Mouse (Mus musculus): Measurements from ENCODE around the gene Herc2. TPM values are rescaled to one million over a fixed set of nuclear protein-coding genes. Genes with fewer than 3 reads are reported as not detected.

Gene Herc2
- polyA plus RNA-seq, 1 experiment from 2014 or later: 25.4 TPM

DNA sequence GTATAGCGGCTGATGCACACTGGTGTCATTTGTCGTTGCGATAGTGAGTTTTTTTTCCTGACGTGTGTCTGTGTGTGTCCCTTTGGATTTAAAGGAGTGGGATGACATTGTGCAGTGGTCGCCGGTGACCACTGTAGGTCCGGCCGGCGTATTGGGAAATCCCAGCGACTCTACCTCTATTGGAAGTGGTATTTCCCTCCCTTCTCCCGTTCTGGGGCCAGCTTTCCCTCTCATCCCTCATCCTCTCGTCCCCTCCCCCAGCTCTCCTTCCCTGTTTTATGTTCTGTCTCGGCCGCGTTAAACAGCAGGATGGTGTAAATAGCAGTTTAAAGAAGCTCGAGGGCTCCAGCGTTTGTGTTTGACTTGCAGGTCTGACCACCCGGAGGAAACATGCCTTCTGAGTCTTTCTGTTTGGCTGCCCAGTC, 503 bp downstream of the Herc2 start:
- ATAC-seq (replicated peaks; ENCODE audit: low FRiP score, low TSS enrichment, low read depth): peak; percentile 32
- no peaks in the 10 kb centered on the region for H3K27me3 ChIP-seq (replicated peaks; ENCODE audit: control insufficient read depth, insufficient read depth, low read length)
- peak overlapping the region; percentile 77 for H3K4me3 ChIP-seq (ENCODE audit: low read depth, low read length)
- H3K27ac ChIP-seq (ENCODE audit: low read depth): peak overlapping the region; percentile 82
- no peaks in the 10 kb centered on the region for H3K9me3 ChIP-seq (ENCODE audit: control insufficient read depth, low read length)
- peaks cover 8% of the 10 kb centered on the region for H3K4me1 ChIP-seq (replicated peaks; ENCODE audit: control insufficient read depth, insufficient read depth, low read length)
- peak overlapping the region; percentile 68 for H3K9ac ChIP-seq (ENCODE audit: low read length)
- under 1% methylated on average over 18 of the region's 18 CpGs for WGBS
- no peaks in the 10 kb centered on the region for H3K36me3 ChIP-seq (ENCODE audit: control insufficient read depth, insufficient read depth, low read length)
- DNase-seq (ENCODE audit: low spot score): no peak
- peak overlapping the region; percentile 74 for H3K4me2 ChIP-seq (ENCODE audit: low read length)

DNA sequence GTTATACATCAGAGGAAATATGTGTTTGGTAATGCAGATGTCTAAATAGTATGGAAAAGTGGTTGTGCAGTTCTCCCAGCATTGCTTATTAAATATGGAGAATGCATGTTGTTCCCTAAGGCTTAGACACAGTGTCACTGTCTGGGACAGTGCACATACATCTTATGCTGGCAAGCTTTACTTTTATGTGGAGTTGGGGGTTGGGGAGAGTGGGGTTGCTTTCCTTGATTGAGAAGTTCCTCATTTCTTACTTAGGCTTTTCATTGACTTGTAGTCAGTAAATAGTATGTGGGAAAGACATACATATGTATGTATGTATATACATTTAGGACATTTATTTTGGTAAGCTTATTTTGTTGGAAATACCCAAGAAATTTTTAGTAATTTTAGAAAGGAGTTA, 3.0 kb downstream of the Herc2 start:
- DNase-seq (ENCODE audit: low spot score) (no peak), ATAC-seq (replicated peaks; ENCODE audit: low FRiP score, low TSS enrichment, low read depth) (no peak)

GRCm38 (mm10) chr7:56055338-56055737, 5.3 kb downstream of the Herc2 start:
- no peaks in the 10 kb centered on the region for H3K9me3 ChIP-seq (ENCODE audit: control insufficient read depth, low read length)
- H3K4me2 ChIP-seq (ENCODE audit: low read length): no peak overlapping the region
- no peaks in the 10 kb centered on the region for H3K27me3 ChIP-seq (replicated peaks; ENCODE audit: control insufficient read depth, insufficient read depth, low read length)
- peaks cover 6% of the 10 kb centered on the region for H3K4me1 ChIP-seq (replicated peaks; ENCODE audit: control insufficient read depth, insufficient read depth, low read length)
- H3K4me3 ChIP-seq (ENCODE audit: low read depth, low read length): no peak overlapping the region
- ATAC-seq (replicated peaks; ENCODE audit: low FRiP score, low TSS enrichment, low read depth) (no peak), DNase-seq (ENCODE audit: low spot score) (no peak)
- H3K27ac ChIP-seq (ENCODE audit: low read depth): no peak overlapping the region
- H3K36me3 ChIP-seq (ENCODE audit: control insufficient read depth, insufficient read depth, low read length): peaks cover 16% of the 10 kb centered on the region; the same call in 1 of the 2 replicates
- H3K9ac ChIP-seq (ENCODE audit: low read length): no peak overlapping the region
- WGBS: 89% methylated on average over 3 of the region's 3 CpGs

More for the DNA sequence above, 3.0 kb downstream of the Herc2 start:
- Histone ChIP-seq H3K9me3 (ENCODE audit: control insufficient read depth, low read length) (no peaks in the 10 kb centered on the region), H3K4me1 (replicated peaks; ENCODE audit: control insufficient read depth, insufficient read depth, low read length) (peaks cover 8% of the 10 kb centered on the region), H3K4me2 (ENCODE audit: low read length) (no peak overlapping the region), H3K4me3 (ENCODE audit: low read depth, low read length) (no peak overlapping the region), H3K27me3 (replicated peaks; ENCODE audit: control insufficient read depth, insufficient read depth, low read length) (no peaks in the 10 kb centered on the region), H3K36me3 (ENCODE audit: control insufficient read depth, insufficient read depth, low read length) (peaks cover 11% of the 10 kb centered on the region; the same call in 1 of the 2 replicates), H3K27ac (ENCODE audit: low read depth) (no peak overlapping the region), H3K9ac (ENCODE audit: low read length) (no peak overlapping the region)

DNA sequence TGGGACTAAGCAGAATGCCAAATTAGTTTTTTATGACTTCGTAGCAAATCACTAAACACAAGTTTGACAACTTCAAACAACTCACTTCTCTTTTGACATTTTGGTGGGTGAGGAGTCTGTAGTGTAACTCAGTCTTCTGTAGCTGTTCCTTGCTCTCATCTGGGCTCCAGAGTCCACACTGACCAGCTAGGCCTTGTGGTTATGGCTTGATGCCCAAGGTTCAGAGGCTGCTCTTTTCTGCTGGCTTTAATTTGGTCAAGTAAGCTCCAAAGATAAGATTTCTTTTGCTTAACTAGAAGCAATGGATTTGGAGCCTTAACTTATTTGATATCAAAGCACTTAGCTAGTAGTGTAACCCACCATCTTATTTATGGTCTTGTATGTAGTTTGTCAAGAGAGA, 14.9 kb downstream of the Herc2 start:
- Histone ChIP-seq H3K27me3 (replicated peaks; ENCODE audit: control insufficient read depth, insufficient read depth, low read length) (no peaks in the 10 kb centered on the region), H3K4me2 (ENCODE audit: low read length) (no peak overlapping the region), H3K9ac (ENCODE audit: low read length) (no peak overlapping the region), H3K36me3 (ENCODE audit: control insufficient read depth, insufficient read depth, low read length) (0 out of 2 replicates have a peak, but pooled peaks cover 7% of the 10 kb centered on the region), H3K9me3 (ENCODE audit: control insufficient read depth, low read length) (no peaks in the 10 kb centered on the region), H3K4me1 (replicated peaks; ENCODE audit: control insufficient read depth, insufficient read depth, low read length) (no peaks in the 10 kb centered on the region), H3K27ac (ENCODE audit: low read depth) (no peak overlapping the region), H3K4me3 (ENCODE audit: low read depth, low read length) (no peak overlapping the region)
- ATAC-seq (replicated peaks; ENCODE audit: low FRiP score, low TSS enrichment, low read depth): no peak
- 100% methylated on average over 1 of the region's 1 CpGs for WGBS
- no peak for DNase-seq (ENCODE audit: low spot score)

DNA sequence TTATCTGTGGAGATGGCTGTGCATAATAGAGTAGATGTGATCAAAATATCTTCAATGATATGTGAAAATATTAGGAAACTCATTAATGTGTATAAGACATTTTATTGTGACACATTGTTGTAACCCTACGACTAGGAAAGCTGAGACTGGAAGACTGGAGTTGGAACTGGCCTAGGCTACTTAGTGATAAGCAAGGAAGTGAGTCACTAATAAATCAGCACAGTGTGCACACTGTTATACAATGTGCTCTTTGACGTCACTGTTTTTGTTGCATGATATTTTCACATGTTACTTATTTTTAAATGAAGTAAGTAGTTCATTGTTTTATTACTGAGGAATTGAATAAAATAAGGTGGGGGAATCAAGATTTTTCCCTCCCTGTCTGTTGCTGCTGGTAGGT, 16.1 kb downstream of the Herc2 start:
- Histone ChIP-seq H3K4me2 (ENCODE audit: low read length) (no peak overlapping the region), H3K9me3 (ENCODE audit: control insufficient read depth, low read length) (no peaks in the 10 kb centered on the region), H3K9ac (ENCODE audit: low read length) (no peak overlapping the region), H3K27ac (ENCODE audit: low read depth) (no peak overlapping the region), H3K36me3 (ENCODE audit: control insufficient read depth, insufficient read depth, low read length) (peaks cover 11% of the 10 kb centered on the region; the same call in 1 of the 2 replicates), H3K4me1 (replicated peaks; ENCODE audit: control insufficient read depth, insufficient read depth, low read length) (no peaks in the 10 kb centered on the region), H3K27me3 (replicated peaks; ENCODE audit: control insufficient read depth, insufficient read depth, low read length) (no peaks in the 10 kb centered on the region), H3K4me3 (ENCODE audit: low read depth, low read length) (no peak overlapping the region)
- 60% methylated on average over 2 of the region's 2 CpGs for WGBS
- ATAC-seq (replicated peaks; ENCODE audit: low FRiP score, low TSS enrichment, low read depth) (no peak), DNase-seq (ENCODE audit: low spot score) (no peak)

- no peaks in the 10 kb centered on the region for H3K27me3 ChIP-seq (replicated peaks; ENCODE audit: control insufficient read depth, insufficient read depth, low read length)
- WGBS: 97% methylated on average over 1 of the region's 1 CpGs
- H3K9me3 ChIP-seq (ENCODE audit: control insufficient read depth, low read length): no peaks in the 10 kb centered on the region
- DNase-seq (ENCODE audit: low spot score): no peak
- no peak for ATAC-seq (replicated peaks; ENCODE audit: low FRiP score, low TSS enrichment, low read depth)
- peaks cover 11% of the 10 kb centered on the region; the same call in 1 of the 2 replicates for H3K36me3 ChIP-seq (ENCODE audit: control insufficient read depth, insufficient read depth, low read length)
- H3K4me3 ChIP-seq (ENCODE audit: low read depth, low read length): no peak overlapping the region
- no peak overlapping the region for H3K9ac ChIP-seq (ENCODE audit: low read length)
- no peaks in the 10 kb centered on the region for H3K4me1 ChIP-seq (replicated peaks; ENCODE audit: control insufficient read depth, insufficient read depth, low read length)
- no peak overlapping the region for H3K27ac ChIP-seq (ENCODE audit: low read depth)
- H3K4me2 ChIP-seq (ENCODE audit: low read length): no peak overlapping the region
Observed at GRCm38 (mm10) chr7:56066634-56067033, 16.6 kb downstream of the Herc2 start.

GRCm38 (mm10) chr7:56071724-56072123, 21.7 kb downstream of the Herc2 start:
- Histone ChIP-seq H3K4me3 (ENCODE audit: low read depth, low read length) (no peak overlapping the region), H3K4me1 (replicated peaks; ENCODE audit: control insufficient read depth, insufficient read depth, low read length) (no peaks in the 10 kb centered on the region), H3K9me3 (ENCODE audit: control insufficient read depth, low read length) (no peaks in the 10 kb centered on the region), H3K4me2 (ENCODE audit: low read length) (no peak overlapping the region), H3K27me3 (replicated peaks; ENCODE audit: control insufficient read depth, insufficient read depth, low read length) (no peaks in the 10 kb centered on the region), H3K9ac (ENCODE audit: low read length) (no peak overlapping the region), H3K27ac (ENCODE audit: low read depth) (no peak overlapping the region), H3K36me3 (ENCODE audit: control insufficient read depth, insufficient read depth, low read length) (peaks cover 21% of the 10 kb centered on the region)
- DNase-seq (ENCODE audit: low spot score) (no peak), ATAC-seq (replicated peaks; ENCODE audit: low FRiP score, low TSS enrichment, low read depth) (no peak)
- 90% methylated on average over 4 of the region's 4 CpGs for WGBS

- H3K9me3 ChIP-seq (ENCODE audit: control insufficient read depth, low read length): no peaks in the 10 kb centered on the region
- peaks cover 18% of the 10 kb centered on the region for H3K36me3 ChIP-seq (ENCODE audit: control insufficient read depth, insufficient read depth, low read length)
- no peaks in the 10 kb centered on the region for H3K4me1 ChIP-seq (replicated peaks; ENCODE audit: control insufficient read depth, insufficient read depth, low read length)
- H3K4me2 ChIP-seq (ENCODE audit: low read length): no peak overlapping the region
- no peak overlapping the region for H3K9ac ChIP-seq (ENCODE audit: low read length)
- H3K27me3 ChIP-seq (replicated peaks; ENCODE audit: control insufficient read depth, insufficient read depth, low read length): no peaks in the 10 kb centered on the region
- no peak overlapping the region for H3K4me3 ChIP-seq (ENCODE audit: low read depth, low read length)
- DNase-seq (ENCODE audit: low spot score) (no peak), ATAC-seq (replicated peaks; ENCODE audit: low FRiP score, low TSS enrichment, low read depth) (no peak)
- WGBS: 78% methylated on average over 2 of the region's 2 CpGs
- H3K27ac ChIP-seq (ENCODE audit: low read depth): no peak overlapping the region
Observed at GRCm38 (mm10) chr7:56083034-56083433, 33.0 kb downstream of the Herc2 start.

DNA sequence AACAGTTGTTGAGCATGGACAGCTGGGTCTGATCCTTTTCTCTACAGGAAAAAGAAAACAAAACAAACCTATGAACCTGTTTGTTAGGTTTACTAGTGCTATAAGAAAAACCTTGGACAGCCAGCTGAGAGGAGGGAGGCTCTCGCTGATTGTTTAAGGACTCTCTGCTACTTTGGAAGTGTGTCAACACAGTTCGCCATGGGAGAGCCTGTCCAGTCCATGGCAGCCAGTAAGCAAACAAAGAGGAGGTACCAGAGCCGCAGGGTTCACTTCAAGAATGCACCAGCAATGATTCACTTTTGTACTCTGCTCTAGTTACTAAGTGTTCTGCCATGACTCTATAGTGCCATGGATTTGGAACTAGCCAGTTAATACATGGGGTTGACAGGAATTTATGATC, 39.1 kb downstream of the Herc2 start:
- DNase-seq (ENCODE audit: low spot score) (no peak), ATAC-seq (replicated peaks; ENCODE audit: low FRiP score, low TSS enrichment, low read depth) (no peak)
- Histone ChIP-seq H3K4me3 (ENCODE audit: low read depth, low read length) (no peak overlapping the region), H3K27ac (ENCODE audit: low read depth) (no peak overlapping the region), H3K9me3 (ENCODE audit: control insufficient read depth, low read length) (no peaks in the 10 kb centered on the region), H3K9ac (ENCODE audit: low read length) (no peak overlapping the region), H3K36me3 (ENCODE audit: control insufficient read depth, insufficient read depth, low read length) (peaks cover 67% of the 10 kb centered on the region), H3K4me1 (replicated peaks; ENCODE audit: control insufficient read depth, insufficient read depth, low read length) (no peaks in the 10 kb centered on the region), H3K27me3 (replicated peaks; ENCODE audit: control insufficient read depth, insufficient read depth, low read length) (no peaks in the 10 kb centered on the region), H3K4me2 (ENCODE audit: low read length) (no peak overlapping the region)
- WGBS: 69% methylated on average over 3 of the region's 3 CpGs

All from intestine, embryonic 14.5 days (tissue).